29 mouse cellular contexts compared by ENCODE assay signal in the genomic region with DNA sequence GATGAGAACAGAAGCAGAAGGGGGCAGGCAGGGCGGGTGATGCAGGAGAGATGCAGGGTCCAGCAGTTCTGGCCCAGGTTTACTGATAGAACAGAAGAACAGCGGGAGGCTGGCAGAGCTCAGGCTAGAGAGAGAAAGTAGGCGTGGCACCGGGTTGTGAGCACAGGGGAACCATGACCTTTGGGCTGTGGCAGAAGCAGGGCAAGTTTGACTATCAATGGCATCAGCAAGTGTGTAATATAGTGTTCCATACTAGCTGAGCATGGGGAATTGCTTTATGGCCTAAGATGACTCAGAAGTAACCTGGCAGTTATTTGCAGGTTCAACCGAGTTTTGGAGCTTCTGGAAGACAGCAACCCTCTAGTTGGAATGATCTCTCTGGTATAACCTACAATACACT. TPM values are rescaled to one million over a fixed set of nuclear protein-coding genes. Genes with fewer than 3 reads are reported as not detected.
A peak's percentile ranks its signal among the peaks of the same experiment; 100 is the strongest.
DNase-seq lines count a peak whose midpoint lies in the region; ATAC-seq lines count a peak whose summit lies in the region.
"Had no signal": no experiment of that assay in that cellular context is flagged by ENCODE, and none has a peak within 500 bp of the region (broad histone marks: within the 10 kb centered on the region; RNA-seq: fewer than 3 reads in every experiment).

No protein-coding gene starts in this region.

- no peak overlapping the region for H3K4me2 ChIP-seq in heart, embryonic 13.5 days
- H3K4me2 ChIP-seq in intestine, embryonic 16.5 days (ENCODE audit: low read depth, low read length) = no peak overlapping the region
- H3K4me2 ChIP-seq: embryonic facial prominence, embryonic 13.5 days; embryonic facial prominence, embryonic 15.5 days; forebrain, embryonic 12.5 days had no signal

- no peak for ATAC-seq in heart, embryonic 13.5 days (ENCODE audit: extremely low read depth, insufficient number of reproducible peaks, low FRiP score, low TSS enrichment)
- peak; percentile 94 for ATAC-seq in intestine, embryonic 16.5 days
- ATAC-seq: CD4-positive, CD25-positive, alpha-beta regulatory T cell, adult 4 months; forebrain, embryonic 14.5 days; Patski had no signal

- no peak overlapping the region for H3K27ac ChIP-seq in heart, embryonic 13.5 days (replicated peaks)
- H3K27ac ChIP-seq in intestine, embryonic 16.5 days (ENCODE audit: low read length) = no peak overlapping the region
- H3K27ac ChIP-seq: embryonic facial prominence, embryonic 13.5 days; embryonic facial prominence, embryonic 15.5 days; forebrain, embryonic 10.5 days; forebrain, embryonic 12.5 days had no signal

- no peaks in the 10 kb centered on the region for H3K9me3 ChIP-seq in heart, embryonic 13.5 days
- no peaks in the 10 kb centered on the region for H3K9me3 ChIP-seq in intestine, embryonic 16.5 days (ENCODE audit: control insufficient read depth, low read length)
- H3K9me3 ChIP-seq: embryonic facial prominence, embryonic 13.5 days; embryonic facial prominence, embryonic 15.5 days; forebrain, embryonic 10.5 days; forebrain, embryonic 12.5 days; G1E had no signal

- intact Hi-C loops in heart, postnatal 10 days (cut with DNase I) = no loop called here

- 79% methylated on average over 5 of the region's 5 CpGs for WGBS in heart, embryonic 13.5 days
- 64% methylated on average over 5 of the region's 5 CpGs for WGBS in intestine, embryonic 16.5 days
- 45% methylated on average over 5 of the region's 5 CpGs for WGBS in large intestine, adult 2 months

- H3K4me3 ChIP-seq in heart, embryonic 13.5 days = no peak overlapping the region
- H3K4me3 ChIP-seq in intestine, embryonic 16.5 days (ENCODE audit: low read length) = no peak overlapping the region
- H3K4me3 ChIP-seq: embryonic facial prominence, embryonic 13.5 days; embryonic facial prominence, embryonic 15.5 days; erythroblast, embryonic 14.5 days; forebrain, embryonic 10.5 days; forebrain, embryonic 12.5 days had no signal

- no peaks in the 10 kb centered on the region for H3K27me3 ChIP-seq in heart, embryonic 13.5 days (replicated peaks)
- no peaks in the 10 kb centered on the region for H3K27me3 ChIP-seq in intestine, embryonic 16.5 days (replicated peaks; ENCODE audit: control insufficient read depth, insufficient read depth, low read length)
- H3K27me3 ChIP-seq: embryonic facial prominence, embryonic 13.5 days; embryonic facial prominence, embryonic 15.5 days; forebrain, embryonic 12.5 days had no signal

- DNase-seq in heart, postnatal 10 days = no peak
- peak; percentile 21 for DNase-seq in large intestine, adult 2 months (ENCODE audit: low read depth, low spot score)
- DNase-seq in kidney, postnatal 25 days = no peak
- no peak for DNase-seq in urinary bladder, postnatal 14 days (ENCODE audit: low spot score)
- DNase-seq in gastrocnemius, adult 18-20 months (ENCODE audit: low spot score) = no peak
- DNase-seq: adrenal gland, adult 2 months; adrenal gland, postnatal 10 days; adrenal gland, postnatal 25 days; B cell, adult 2 months; cerebellum, adult 11 months; cerebellum, adult 18-20 months; cerebellum, adult 8-10 months; cerebellum, adult 9-11 months; cerebellum, postnatal 14 days; cerebellum, postnatal 36 days; embryo, embryonic 11 days had no signal

- no peaks in the 10 kb centered on the region for H3K36me3 ChIP-seq in heart, embryonic 13.5 days
- no peaks in the 10 kb centered on the region for H3K36me3 ChIP-seq in intestine, embryonic 16.5 days (ENCODE audit: control insufficient read depth, insufficient read depth, low read length)
- H3K36me3 ChIP-seq: embryonic facial prominence, embryonic 13.5 days; embryonic facial prominence, embryonic 15.5 days; forebrain, embryonic 10.5 days; forebrain, embryonic 12.5 days; G1E had no signal

- 0 out of 2 replicates have a peak overlapping the region, but pooled peaks have one; percentile 17 for H3K9ac ChIP-seq in heart, embryonic 13.5 days
- H3K9ac ChIP-seq in intestine, embryonic 16.5 days (ENCODE audit: low read depth, low read length) = no peak overlapping the region
- H3K9ac ChIP-seq: embryonic facial prominence, embryonic 13.5 days; embryonic facial prominence, embryonic 15.5 days; forebrain, embryonic 12.5 days had no signal

- peaks cover 21% of the 10 kb centered on the region for H3K4me1 ChIP-seq in heart, embryonic 13.5 days
- H3K4me1 ChIP-seq in intestine, embryonic 16.5 days (ENCODE audit: control insufficient read depth, insufficient read depth, low read length) = peaks cover 12% of the 10 kb centered on the region
- H3K4me1 ChIP-seq: embryonic facial prominence, embryonic 13.5 days; embryonic facial prominence, embryonic 15.5 days had no signal

RNA-seq across cellular contexts. Expression of gene Col13a1, which starts 25.0 kb away (rescaled TPM):
- 11.1 and 12.5 TPM in 2 replicates for polyA plus RNA-seq in heart, embryonic 13.5 days (2015; fragmentation: Nextera tagmentation; extraction: Ambion mirVana)
- 1 to 10 TPM; 1.8 to 1.9 TPM for total RNA-seq in heart, postnatal 10 days (2021)
- 4.5 and 5.7 TPM in 2 replicates for polyA plus RNA-seq in intestine, embryonic 16.5 days (2015; fragmentation: Nextera tagmentation; extraction: Ambion mirVana)
- 1.1 and 1.3 TPM in 2 replicates for polyA plus RNA-seq in large intestine, adult 2 months (2012; rRNA removed)
- 1 to 10 TPM in 1 of 2 experiments, under 1 TPM in 1; 0.78 to 1.0 TPM for total RNA-seq in gastrocnemius, adult 18-20 months (2021)
- total RNA-seq: CH12.LX; common myeloid progenitor, adult 5-6 weeks had no signal
- polyA plus RNA-seq: CD4-positive, CD25-positive, alpha-beta regulatory T cell, adult 4 months; G1E; Patski had no signal
